Mouse (Mus musculus): ENCODE results near the gene Mgp.

DNA sequence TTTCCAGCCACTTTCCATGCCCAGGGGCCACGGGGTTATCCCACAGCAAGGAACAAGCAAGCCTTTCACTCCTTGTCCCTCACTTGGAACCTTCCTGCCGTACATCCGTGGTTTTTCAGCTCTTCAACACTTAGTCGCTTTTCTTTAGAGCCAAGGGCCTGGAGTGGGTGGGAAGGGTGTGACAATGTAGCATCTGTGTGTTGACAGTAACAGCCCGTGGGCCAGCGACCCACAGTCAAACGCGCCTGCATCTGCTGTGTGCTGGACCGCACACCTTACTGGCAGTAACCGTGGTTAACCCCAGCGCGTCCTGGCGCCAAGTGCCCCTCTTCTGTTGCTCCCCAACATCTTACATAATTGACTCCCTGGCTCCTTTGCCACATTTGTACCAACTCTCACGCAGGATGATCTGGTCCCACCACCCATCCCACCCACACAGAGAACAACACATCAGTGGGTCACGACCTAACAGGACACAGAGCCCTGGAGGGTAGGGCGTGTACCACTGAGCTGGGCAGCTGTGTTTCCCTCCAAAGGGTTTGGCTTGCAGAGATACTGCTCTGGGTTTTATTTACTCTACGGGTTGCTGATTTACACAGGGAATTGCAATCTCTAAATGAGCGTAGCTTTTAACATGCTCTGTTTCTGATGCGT, 30.8 kb upstream of the Mgp start:
- no peak for TF ChIP-seq CTCF (IDR thresholded peaks at IDR 0.05; ENCODE audit: control insufficient read depth, insufficient read depth, low read length)
- TF ChIP-seq POLR2A (IDR thresholded peaks at IDR 0.05; ENCODE audit: borderline replicate concordance, control insufficient read depth, low read depth, low read length) = no peak
